Mouse (Mus musculus) heart, postnatal 0 days (tissue): ENCODE data around the gene Ifnz.
"Not testable (repeated sequence)": the region's sequence is repeated elsewhere in the genome, so short reads cannot be mapped to it uniquely, and the experiment has no call there.

Experiments used
- CTCF ChIP-seq: IDR thresholded peaks from 2 replicates; pipeline ENCODE4 v1.5.1; 2016; ENCODE audit warnings: antibody characterized with exemption, control low read depth, low read depth
- EP300 ChIP-seq: IDR thresholded peaks from 2 replicates; pipeline ENCODE4 v1.6.1; 2016; ENCODE audit warnings: antibody characterized with exemption, low read depth

GRCm38 (mm10) chr4:88788402-88788801 lies 6.5 kb downstream of the Ifnz start, which contains the start of gene Gm13277:
- TF ChIP-seq EP300 = not testable (repeated sequence)
- peak; percentile 57 for TF ChIP-seq CTCF
